Mouse (Mus musculus) lung, adult 2 months (tissue): ENCODE measurements at regions not wholly inside any gene's neighbourhood (a gene's known extent, or its start where the extent isn't known, plus 50 kb on each side); places are given as distances from the start of the nearest gene placed in this dataset.

ENCODE experiments used
- DNase-seq: peaks from one replicate; pipeline ENCODE4 v3.0.0; 2022
- H3K4me1 ChIP-seq: fragments of 200-500 bp; 2 replicates; pipeline ENCODE4 v1.6.1; 2011; ENCODE audit warnings: low read length; ENCODE audit not compliant: control insufficient read depth, insufficient read depth
- H3K4me3 ChIP-seq: fragments of 200-500 bp; replicated peaks from 2 replicates; pipeline ENCODE3; 2011; ENCODE audit warnings: low read depth, mild to moderate bottlenecking, control low read depth, low read length; ENCODE audit errors: extremely low read depth
- CTCF ChIP-seq: fragments of 200-500 bp; IDR thresholded peaks from 2 replicates; pipeline ENCODE4 v1.5.1; 2011; ENCODE audit warnings: mild to moderate bottlenecking, low read length, control low read depth; ENCODE audit not compliant: insufficient read depth
- POLR2A ChIP-seq: fragments of 200-500 bp; IDR thresholded peaks from 2 replicates; pipeline ENCODE4 v1.6.1; 2011; ENCODE audit warnings: low read depth, mild to moderate bottlenecking, control low read depth, low read length, borderline replicate concordance; ENCODE audit errors: extremely low read depth
- WGBS: fragments of 180-500 bp; shearing (Covaris S2); methylation state at CpG from one replicate; pipeline ENCODE4 v1.1.7; 2018; 5-methylcytosine and 5-hydroxymethylcytosine counted together

DNA sequence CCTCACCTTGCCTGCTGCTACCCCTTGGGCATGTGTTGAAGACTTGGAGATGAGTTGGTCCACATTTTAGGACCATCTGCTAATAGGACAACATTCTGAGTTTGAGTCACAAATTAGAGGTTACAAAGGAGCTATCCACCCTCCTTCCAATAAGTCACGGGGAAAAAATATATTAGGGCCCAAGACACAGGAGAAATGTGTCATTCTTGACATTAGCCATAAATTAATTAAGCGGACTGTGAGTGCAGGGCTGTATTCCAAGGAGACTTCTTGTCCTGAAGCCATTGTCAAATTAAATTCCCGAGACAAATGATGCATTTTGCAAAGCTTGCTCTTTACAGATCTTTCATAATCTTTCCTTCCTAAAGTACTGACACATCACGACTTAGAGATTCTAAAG lies 79.2 kb downstream of the 1700020N01Rik start:
- Histone ChIP-seq H3K4me3 (no peak overlapping the region), H3K4me1 (peaks cover 2% of the 10 kb centered on the region)
- no peak for DNase-seq
- WGBS = 83% methylated on average over 4 of the region's 4 CpGs
- no peak for TF ChIP-seq CTCF
- no peak for TF ChIP-seq POLR2A

DNA sequence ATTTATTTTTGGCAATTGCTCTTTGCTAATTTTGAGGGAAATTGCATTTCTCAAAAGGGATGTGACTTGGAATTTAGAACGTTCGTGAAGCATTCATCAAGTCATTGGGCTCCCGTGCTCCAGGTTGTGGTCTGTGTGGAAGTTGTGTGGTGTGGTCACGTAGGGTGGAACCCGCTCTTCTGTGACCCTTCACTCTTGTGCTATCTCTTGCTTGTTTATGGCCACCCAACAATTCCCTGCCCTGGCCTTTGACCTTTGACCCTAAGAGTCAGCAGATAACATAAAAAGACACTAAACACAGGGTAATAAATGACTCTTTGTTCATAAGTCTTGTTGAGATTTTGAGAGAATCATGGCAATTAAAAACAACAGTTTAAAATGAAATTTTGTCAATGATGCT lies 79.7 kb downstream of the 1700020N01Rik start:
- Histone ChIP-seq H3K4me1 (peaks cover 2% of the 10 kb centered on the region), H3K4me3 (no peak overlapping the region)
- no peak for TF ChIP-seq POLR2A
- no peak for TF ChIP-seq CTCF
- WGBS = 89% methylated on average over 5 of the region's 5 CpGs
- no peak for DNase-seq

DNA sequence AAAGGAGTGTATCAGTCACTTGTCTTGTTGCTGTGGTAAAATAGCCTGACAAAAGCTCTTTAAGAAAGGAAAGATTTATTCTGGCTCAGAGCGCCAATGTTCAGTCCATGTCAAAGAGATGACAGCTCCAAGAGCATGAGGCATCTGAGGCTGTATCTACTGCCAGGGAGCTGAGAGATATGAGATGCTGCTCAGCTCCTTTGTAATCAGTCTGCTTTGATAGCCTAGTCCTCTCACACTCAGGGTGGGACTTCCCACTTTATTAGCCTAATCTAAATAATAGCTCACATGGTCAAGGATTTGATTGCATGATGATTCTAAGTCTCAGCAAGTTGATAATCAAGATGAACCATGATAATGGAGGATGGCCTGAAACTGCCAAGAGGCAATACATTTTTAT lies 80.9 kb downstream of the 1700020N01Rik start:
- 91% methylated on average over 1 of the region's 1 CpGs for WGBS
- Histone ChIP-seq H3K4me1 (peaks cover 6% of the 10 kb centered on the region), H3K4me3 (no peak overlapping the region)
- TF ChIP-seq POLR2A = no peak
- no peak for TF ChIP-seq CTCF
- no peak for DNase-seq

DNA sequence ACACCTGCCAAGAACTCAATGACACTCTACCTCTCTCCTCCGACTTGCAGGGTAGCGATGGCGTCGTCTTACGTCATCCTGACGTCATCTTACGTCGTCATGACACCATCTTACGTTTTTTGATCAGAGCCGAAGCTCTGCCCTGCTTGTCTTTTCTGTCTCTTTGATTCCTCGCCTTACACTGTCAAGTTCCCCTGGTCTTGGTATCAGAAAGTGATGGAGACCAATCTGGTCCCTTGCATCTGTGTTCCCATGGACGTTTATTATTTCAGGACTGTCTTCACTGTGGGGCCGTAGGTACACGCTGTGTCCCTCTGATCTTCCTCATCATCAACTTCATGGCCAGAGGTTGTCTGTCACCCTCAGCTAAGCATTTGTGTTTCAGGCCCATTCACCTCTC lies 82.8 kb downstream of the 1700020N01Rik start:
- 91% methylated on average over 14 of the region's 14 CpGs for WGBS
- no peak for DNase-seq
- Histone ChIP-seq H3K4me1 (peaks cover 3% of the 10 kb centered on the region), H3K4me3 (no peak overlapping the region)
- TF ChIP-seq POLR2A (no peak), CTCF (no peak)

DNA sequence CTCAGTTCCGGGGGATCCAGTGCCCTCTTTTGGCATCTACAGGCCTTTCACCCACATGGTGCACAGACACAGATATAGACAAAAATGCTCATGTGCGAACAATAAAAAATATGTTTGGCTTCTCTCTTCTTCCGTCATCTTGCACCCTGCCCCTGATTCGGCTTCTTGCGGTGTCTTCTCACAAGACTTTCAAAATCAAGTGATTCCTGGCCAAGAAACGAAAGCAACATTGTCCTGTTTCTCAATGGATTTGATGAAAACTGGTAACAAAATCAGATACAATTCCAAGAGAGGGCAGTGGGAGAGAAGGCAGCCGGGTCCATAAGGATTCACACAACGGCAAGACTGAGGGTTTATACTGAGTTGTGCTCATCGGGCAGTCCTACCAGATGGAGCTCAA lies 85.0 kb downstream of the 1700020N01Rik start:
- 91% methylated on average over 9 of the region's 9 CpGs for WGBS
- DNase-seq = no peak
- TF ChIP-seq CTCF (no peak), POLR2A (no peak)

DNA sequence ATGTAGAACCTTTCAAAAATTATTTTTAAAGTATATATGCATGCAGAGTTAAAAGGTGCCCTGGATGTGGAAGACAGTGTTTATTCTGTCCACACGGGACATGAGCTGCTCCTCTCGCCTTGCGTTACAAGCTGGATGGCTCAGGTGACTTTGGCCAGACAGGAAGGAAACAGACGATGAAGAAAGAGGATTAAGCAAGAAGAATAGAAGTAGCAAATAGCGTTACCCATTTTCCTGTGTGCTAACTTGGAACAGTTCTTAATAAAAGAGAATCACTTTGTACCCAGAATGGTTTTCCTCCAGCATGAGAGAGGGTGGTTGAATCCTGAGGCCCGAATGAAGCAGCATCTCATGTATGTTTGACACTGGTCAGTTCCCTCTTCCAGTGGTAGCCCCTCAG lies 85.4 kb downstream of the 1700020N01Rik start:
- TF ChIP-seq POLR2A (no peak), CTCF (no peak)
- 51% methylated on average over 6 of the region's 6 CpGs for WGBS
- H3K4me1 ChIP-seq = peaks cover 3% of the 10 kb centered on the region

More for the DNA sequence above, 85.0 kb downstream of the 1700020N01Rik start:
- H3K4me3 ChIP-seq = no peak overlapping the region
- H3K4me1 ChIP-seq = peaks cover 3% of the 10 kb centered on the region

DNA sequence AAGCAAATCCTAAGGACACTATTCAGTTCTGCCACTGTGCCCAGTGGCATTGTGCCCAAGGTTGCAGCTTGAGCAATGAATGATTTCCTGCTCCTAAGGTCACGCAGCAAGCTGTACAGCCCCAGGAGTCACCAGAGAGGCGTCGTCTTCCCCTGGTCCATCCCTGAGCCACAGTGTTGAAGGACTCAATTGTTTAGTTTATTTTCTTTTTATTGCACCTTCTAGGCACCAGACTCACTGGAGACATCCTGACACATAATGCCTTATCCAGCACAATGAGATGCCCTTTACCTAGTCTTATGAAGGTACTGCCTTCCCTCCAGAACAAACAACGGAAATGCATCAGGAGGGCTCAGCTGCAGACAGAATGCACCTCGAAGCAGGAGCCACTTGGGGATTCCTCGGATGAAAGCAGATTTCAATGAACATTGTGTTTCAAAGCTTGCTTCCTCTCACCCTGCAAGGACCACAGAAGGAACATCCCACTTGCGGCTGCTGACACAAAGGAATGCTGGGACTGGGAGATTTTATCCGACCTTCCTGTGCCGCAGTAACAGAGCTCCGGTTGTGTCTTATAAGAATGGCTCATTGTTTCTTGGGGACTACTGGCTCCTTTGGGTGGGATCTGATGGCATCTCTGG lies 86.0 kb downstream of the 1700020N01Rik start:
- TF ChIP-seq CTCF (no peak), POLR2A (no peak)
- peaks cover 3% of the 10 kb centered on the region for H3K4me1 ChIP-seq
- no peak overlapping the region for H3K4me3 ChIP-seq
- 34% methylated on average over 10 of the region's 10 CpGs for WGBS
- DNase-seq = no peak

More for the DNA sequence above, 85.4 kb downstream of the 1700020N01Rik start:
- DNase-seq = no peak
- no peak overlapping the region for H3K4me3 ChIP-seq

DNA sequence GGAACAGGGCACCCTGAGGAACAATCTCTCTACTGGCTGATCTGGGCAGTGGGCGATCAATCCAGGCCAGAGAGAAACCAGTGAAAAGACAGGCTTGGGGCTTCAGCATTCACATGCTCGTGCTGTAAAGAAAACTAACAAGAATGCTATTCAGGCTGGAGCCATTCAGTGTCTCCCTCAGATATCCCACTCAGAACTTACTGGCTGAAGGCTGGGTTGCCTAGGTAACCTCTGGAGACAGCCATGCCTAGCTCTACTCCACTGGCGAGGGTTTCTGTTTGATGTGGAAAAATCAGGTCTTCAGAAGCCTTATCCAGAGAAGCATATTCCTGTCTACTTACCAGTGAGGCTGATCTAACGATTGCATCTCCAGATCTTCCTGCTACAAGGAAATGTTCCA lies 87.8 kb downstream of the 1700020N01Rik start:
- Histone ChIP-seq H3K4me1 (peaks cover 9% of the 10 kb centered on the region), H3K4me3 (no peak overlapping the region)
- DNase-seq = no peak
- 63% methylated on average over 4 of the region's 4 CpGs for WGBS
- TF ChIP-seq POLR2A = no peak
- TF ChIP-seq CTCF = no peak

DNA sequence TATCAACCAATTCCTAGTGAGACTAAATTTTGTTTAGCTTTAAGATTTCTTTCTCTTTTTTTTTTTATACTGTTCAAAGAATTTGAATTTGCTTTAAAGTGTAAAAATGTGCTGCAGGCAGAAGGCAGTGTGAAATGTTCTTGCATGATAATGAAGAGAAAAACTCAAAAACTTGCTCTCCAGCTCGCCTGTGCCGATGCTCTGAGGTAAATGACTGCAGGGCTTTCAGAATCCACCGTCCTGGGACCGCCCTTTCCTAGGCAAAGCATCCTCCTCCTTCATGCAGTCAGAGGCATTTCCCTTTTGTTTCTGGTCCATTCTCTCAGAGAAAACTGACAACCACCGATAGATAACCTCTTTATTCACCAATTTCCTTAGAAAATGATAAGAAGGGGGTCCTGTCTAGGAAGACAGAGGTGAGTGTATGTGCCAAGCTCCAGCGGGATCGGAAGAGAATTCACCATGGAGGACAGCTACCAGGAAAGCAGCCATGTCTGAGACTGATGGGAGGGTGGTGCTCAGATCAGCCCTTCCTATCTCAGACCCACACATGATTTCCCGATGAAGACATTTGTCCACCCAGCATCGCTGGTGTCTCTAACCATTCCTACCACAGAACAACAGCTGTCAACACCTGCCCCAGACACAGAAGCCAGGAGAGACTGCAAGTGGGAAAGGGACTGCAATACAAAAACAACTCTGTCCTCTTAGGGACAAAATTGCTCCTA lies 91.5 kb downstream of the 1700020N01Rik start:
- Histone ChIP-seq H3K4me1 (peaks cover 5% of the 10 kb centered on the region; the same call in 1 of the 2 replicates), H3K4me3 (no peak overlapping the region)
- no peak for TF ChIP-seq POLR2A
- TF ChIP-seq CTCF = no peak
- 40% methylated on average over 9 of the region's 9 CpGs for WGBS
- DNase-seq = no peak

DNA sequence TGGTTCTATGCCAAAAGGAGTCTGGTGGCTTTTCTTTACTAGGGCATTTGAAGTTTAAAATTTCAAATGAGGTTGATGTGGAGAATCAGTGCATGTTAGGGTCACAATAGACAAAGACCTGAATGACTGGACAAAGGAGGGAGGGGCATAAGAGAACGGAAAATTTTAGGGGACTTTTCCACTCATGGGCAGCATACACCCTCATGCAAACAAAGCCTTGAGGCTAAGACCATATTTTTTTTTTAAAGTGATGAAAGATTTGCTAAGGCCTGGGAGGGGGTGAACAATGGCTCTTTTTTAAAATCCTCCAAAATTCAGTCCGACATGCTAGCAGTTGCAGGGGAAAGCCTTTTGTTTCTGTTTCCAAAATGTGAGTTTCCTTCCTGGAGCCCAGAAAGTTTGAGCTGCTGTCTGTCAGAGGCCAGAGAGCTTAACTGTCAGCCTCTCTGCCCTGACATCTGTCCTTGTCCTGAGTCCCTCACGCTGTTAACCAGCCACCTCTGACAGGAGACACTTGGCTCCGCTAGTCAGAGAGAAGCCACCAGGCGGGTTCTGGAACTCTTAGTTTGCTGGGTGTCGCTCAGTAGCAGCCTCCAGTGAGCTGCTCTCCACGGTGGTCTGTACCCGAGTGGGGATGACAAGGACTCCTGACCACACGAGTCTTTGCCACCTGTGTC lies 92.3 kb downstream of the 1700020N01Rik start:
- TF ChIP-seq CTCF (no peak), POLR2A (no peak)
- DNase-seq = peak; percentile 48
- 15% methylated on average over 9 of the region's 9 CpGs for WGBS
- Histone ChIP-seq H3K4me3 (no peak overlapping the region), H3K4me1 (peaks cover 5% of the 10 kb centered on the region; the same call in 1 of the 2 replicates)

DNA sequence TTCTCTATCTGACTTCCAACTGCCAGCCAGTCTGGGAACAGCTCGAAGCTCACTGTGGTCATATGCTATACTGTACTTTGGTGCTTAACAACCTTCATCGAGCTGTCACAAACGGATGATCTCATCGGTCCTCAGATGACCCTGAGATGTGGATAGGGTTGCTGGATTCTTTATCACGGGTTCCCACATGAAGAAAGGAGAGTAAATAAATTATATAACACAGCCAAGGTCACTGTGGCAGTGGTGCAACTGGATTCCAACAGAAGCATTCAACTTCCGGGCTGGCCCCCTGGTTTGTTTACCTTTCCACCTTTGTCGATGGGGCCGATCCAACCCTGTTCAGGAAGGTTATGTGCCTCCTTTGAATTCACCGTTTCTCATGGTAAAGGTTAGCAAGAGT lies 93.1 kb downstream of the 1700020N01Rik start:
- H3K4me3 ChIP-seq = no peak overlapping the region
- H3K4me1 ChIP-seq = peaks cover 5% of the 10 kb centered on the region; the same call in 1 of the 2 replicates
- DNase-seq = no peak
- WGBS = 18% methylated on average over 9 of the region's 9 CpGs
- TF ChIP-seq POLR2A = no peak
- TF ChIP-seq CTCF = no peak
